Mouse (Mus musculus) heart, postnatal 0 days (tissue): ENCODE data around the gene Fgfr2.

Source experiments
- CTCF ChIP-seq: IDR thresholded peaks from 2 replicates; pipeline ENCODE4 v1.5.1; 2016; ENCODE audit warnings: antibody characterized with exemption, control low read depth, low read depth
- EP300 ChIP-seq: IDR thresholded peaks from 2 replicates; pipeline ENCODE4 v1.6.1; 2016; ENCODE audit warnings: antibody characterized with exemption, low read depth

- no peak for TF ChIP-seq CTCF
- no peak for TF ChIP-seq EP300
Observed at GRCm38 (mm10) chr7:130278000-130278737, 2845.0 kb downstream of the Fgfr2 start.
